Mouse (Mus musculus): ENCODE data around the gene Srcap.

The Srcap gene

DNA sequence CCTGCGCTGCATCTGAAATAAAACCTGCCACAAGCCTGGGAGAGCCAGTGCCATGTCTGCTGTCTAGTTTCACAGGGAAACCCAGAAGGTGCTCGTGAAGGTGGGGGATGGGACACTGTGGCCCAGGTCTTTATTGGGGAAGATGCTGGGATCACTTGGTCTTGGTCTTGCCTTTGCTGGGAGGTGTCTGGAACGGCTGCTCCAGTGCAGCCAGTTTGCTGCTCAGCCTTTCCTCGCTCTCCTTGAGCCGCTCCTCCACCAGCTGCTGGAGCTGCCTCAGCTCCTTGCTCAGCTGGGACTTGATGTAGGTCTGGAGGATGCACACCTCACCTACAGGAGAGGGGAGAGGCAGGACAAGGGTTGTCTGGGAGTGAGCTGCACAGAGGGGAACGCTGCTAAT is 71.5 kb downstream of the Srcap start:
- DNase-seq = no peak

GRCm38 (mm10) chr7:127585031-127585430 is 73.2 kb downstream of the Srcap start:
- DNase-seq = no peak

DNA sequence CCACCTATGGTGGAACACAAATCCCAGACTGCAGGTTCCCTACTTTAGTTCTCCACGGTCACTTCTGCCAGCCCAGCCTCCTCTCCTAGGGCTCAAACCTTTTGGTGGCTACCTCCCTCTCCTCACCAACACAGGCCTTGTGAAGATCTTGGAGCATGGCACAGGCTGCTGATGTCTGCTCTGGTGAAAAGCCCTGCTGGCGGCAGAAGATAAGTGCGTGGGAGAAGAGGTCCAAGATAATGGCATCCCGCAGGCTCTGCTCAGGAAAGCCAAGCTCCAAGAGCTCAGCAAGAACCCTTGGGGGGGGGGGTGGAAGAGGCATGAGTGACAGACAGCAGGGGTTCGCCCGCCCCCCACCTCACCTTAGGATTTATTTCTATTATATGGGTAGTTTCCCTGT is 74.4 kb downstream of the Srcap start:
- no peak for DNase-seq

DNA sequence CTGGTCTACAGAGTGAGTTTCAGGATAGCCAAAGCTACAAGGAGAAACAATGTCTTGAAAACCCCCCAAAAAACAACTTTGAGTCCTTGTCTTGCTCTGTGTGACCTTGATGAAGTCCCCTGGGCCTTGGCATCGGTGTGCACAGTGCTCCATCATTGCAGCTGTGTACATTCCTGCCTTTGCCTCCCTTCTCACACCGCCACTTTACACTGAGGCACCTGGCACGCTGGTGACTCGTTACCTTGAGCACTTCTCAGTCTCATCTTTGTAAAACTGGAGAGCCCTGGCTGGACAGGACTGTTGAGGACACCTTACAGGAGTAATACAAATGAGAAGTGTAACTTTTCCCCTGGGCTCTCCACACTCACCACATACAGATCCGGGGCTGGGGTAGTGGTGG is 75.4 kb downstream of the Srcap start:
- no peak for DNase-seq

- DNase-seq = peak; percentile 97 to 99
These were observed 76.5 kb downstream of the Srcap start, which contains the start of the genes Ccdc189 and Rnf40 for GRCm38 (mm10) chr7:127588011-127588871. Ccdc189 (minus strand) TSS chr7:127588595. Rnf40 (plus strand) TSS chr7:127588767.

- no peak for DNase-seq
These were observed 77.1 kb downstream of the Srcap start for GRCm38 (mm10) chr7:127588901-127589300.

DNA sequence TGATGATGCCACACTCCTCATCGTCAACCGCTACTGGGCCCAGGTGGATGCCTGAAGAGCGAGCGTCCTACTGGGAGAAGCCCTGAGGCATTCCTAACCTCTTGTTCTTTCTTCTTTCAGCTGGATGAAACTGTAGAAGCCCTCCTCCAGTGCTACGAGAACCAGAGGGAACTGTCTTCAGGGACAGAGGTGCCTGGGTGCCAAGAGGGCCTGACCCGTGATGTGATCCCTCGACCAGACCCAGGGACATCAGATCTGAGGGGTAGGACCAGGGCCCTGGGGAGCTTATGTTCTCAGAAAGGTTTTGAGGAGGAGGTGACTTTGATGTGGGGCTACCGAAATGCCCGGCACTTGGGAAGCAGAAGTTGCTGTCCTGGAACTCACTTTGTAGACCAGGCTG is 77.9 kb downstream of the Srcap start:
- DNase-seq = no peak

DNA sequence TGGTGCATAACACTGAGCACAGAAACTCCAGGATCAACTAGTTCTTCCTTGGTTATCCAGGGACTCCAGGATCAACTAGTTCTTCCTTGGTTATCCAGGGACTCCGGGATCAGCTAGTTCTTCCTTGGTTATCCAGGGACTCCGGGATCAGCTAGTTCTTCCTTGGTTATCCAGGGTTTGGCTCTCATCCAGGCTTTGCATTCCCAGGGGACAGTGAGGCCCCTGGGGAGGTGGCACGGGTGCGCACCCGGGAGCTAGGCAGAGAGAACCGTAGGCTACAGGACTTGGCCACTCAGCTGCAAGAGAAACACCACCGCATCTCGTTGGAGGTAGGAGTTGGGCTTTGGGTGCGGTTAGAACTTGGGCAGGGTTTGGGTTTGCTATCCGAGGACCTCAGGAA is 79.3 kb downstream of the Srcap start:
- no peak for DNase-seq

DNA sequence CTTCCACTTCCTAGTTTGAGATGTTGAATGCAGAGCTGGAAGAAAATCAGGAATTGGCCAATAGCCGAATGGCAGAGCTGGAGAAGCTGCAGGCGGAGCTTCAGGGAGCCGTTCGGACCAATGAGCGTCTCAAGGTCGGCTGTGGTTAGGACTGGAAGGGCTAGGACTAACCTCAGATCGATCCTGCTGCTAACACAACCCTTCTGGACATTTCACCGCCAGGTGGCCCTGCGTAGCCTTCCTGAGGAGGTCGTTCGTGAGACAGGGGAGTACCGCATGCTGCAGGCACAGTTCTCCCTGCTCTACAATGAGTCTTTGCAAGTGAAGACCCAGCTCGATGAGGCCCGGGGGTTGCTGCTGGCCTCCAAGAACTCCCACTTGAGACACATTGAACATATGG is 80.8 kb downstream of the Srcap start:
- no peak for DNase-seq

- no peak for DNase-seq
These were observed 85.0 kb downstream of the Srcap start for GRCm38 (mm10) chr7:127596747-127597146.

GRCm38 (mm10) chr7:127600612-127601011 is 88.8 kb downstream of the Srcap start:
- no peak for DNase-seq

GRCm38 (mm10) chr7:127601735-127602134 is 90.0 kb downstream of the Srcap start:
- no peak for DNase-seq

- DNase-seq = no peak
These were observed 91.1 kb downstream of the Srcap start for GRCm38 (mm10) chr7:127602903-127603302.

- no peak for DNase-seq
These were observed 92.5 kb downstream of the Srcap start for GRCm38 (mm10) chr7:127604256-127604655.

- DNase-seq = no peak
These were observed 95.4 kb downstream of the Srcap start for GRCm38 (mm10) chr7:127607150-127607549.
